Comparison of ENCODE assay signal across 25 mouse cellular contexts in genomic region chr6:100278841-100279240, GRCm38 (mm10).
"Had no signal": no experiment of that assay in that cellular context is flagged by ENCODE, and none has a peak within 500 bp of the region (broad histone marks: within the 10 kb centered on the region; RNA-seq: fewer than 3 reads in every experiment).

No protein-coding gene starts in this region.

- H3K9ac ChIP-seq: intestine, embryonic 15.5 days; limb, embryonic 13.5 days; liver, embryonic 14.5 days; liver, postnatal 0 days; lung, embryonic 14.5 days; midbrain, embryonic 12.5 days; midbrain, embryonic 15.5 days; neural tube, embryonic 12.5 days; neural tube, embryonic 15.5 days; stomach, embryonic 15.5 days had no signal

- H3K4me2 ChIP-seq: intestine, embryonic 15.5 days; limb, embryonic 13.5 days; lung, embryonic 14.5 days; midbrain, embryonic 12.5 days; midbrain, embryonic 15.5 days; neural tube, embryonic 12.5 days; neural tube, embryonic 15.5 days; stomach, embryonic 15.5 days had no signal

- ATAC-seq: intestine, embryonic 15.5 days; liver, postnatal 0 days; lung, postnatal 0 days; midbrain, embryonic 15.5 days had no signal

- H3K27ac ChIP-seq: intestine, embryonic 15.5 days; kidney, postnatal 0 days; layer of hippocampus, adult 2 months; limb, embryonic 10.5 days; limb, embryonic 13.5 days; liver, embryonic 14.5 days; macrophage; midbrain, embryonic 12.5 days; midbrain, embryonic 15.5 days; neural tube, embryonic 12.5 days; neural tube, embryonic 15.5 days; stomach, embryonic 15.5 days had no signal

- H3K9me3 ChIP-seq: intestine, embryonic 15.5 days; limb, embryonic 10.5 days; limb, embryonic 13.5 days; megakaryocyte, embryonic 14.5 days; midbrain, embryonic 12.5 days; midbrain, embryonic 15.5 days; neural tube, embryonic 12.5 days; neural tube, embryonic 15.5 days; stomach, embryonic 15.5 days had no signal

- H3K36me3 ChIP-seq: intestine, embryonic 15.5 days; limb, embryonic 13.5 days; midbrain, embryonic 12.5 days; midbrain, embryonic 15.5 days; neural tube, embryonic 12.5 days; neural tube, embryonic 15.5 days; stomach, embryonic 15.5 days had no signal

- DNase-seq: kidney, adult 11 months; kidney, adult 8-10 months; kidney, postnatal 25 days; layer of hippocampus, adult 9-11 months; liver; liver, postnatal 0 days; lung, embryonic 14.5 days; right cerebral cortex, adult 18-20 months; right cerebral cortex, postnatal 14 days; right cerebral cortex, postnatal 4 days; thymus, postnatal 25 days had no signal

- H3K4me3 ChIP-seq: intestine, embryonic 15.5 days; layer of hippocampus, adult 2 months; limb, embryonic 10.5 days; limb, embryonic 13.5 days; megakaryocyte, embryonic 14.5 days; midbrain, embryonic 12.5 days; midbrain, embryonic 15.5 days; neural tube, embryonic 12.5 days; neural tube, embryonic 15.5 days; stomach, embryonic 15.5 days had no signal

- H3K27me3 ChIP-seq: intestine, embryonic 15.5 days; limb, embryonic 13.5 days; megakaryocyte, embryonic 14.5 days; midbrain, embryonic 12.5 days; midbrain, embryonic 15.5 days; neural tube, embryonic 12.5 days; neural tube, embryonic 15.5 days; stomach, embryonic 15.5 days had no signal
